Mouse (Mus musculus) Patski (cell line): Measurements from ENCODE around the gene Cdh4. TPM values are rescaled to one million over a fixed set of nuclear protein-coding genes. Genes with fewer than 3 reads are reported as not detected.

Experiments
- ATAC-seq: fragments of 100-300 bp; one replicate; pipeline ENCODE4 v1.8.0; 2021
- CTCF ChIA-PET: fragments of 350-600 bp; sonication (Branson Sonifier 250); formaldehyde crosslinking; loops from one replicate; lab custom pipeline; 2022; ENCODE audit warnings: inconsistent platforms; lab: Charles Lee
- POLR2A ChIA-PET: fragments of 350-600 bp; sonication (Branson Sonifier 250); formaldehyde crosslinking; loops from one replicate; lab custom pipeline; 2022; ENCODE audit warnings: antibody characterized with exemption, inconsistent platforms; lab: Charles Lee
- DNase-seq: peaks from one replicate; pipeline ENCODE4 v3.0.0-alpha.2; 2011; ENCODE audit warnings: low read depth, low spot score
- H3K27me3 ChIP-seq: fragments of 371-371 bp; one replicate; pipeline ENCODE4 v1.5.1; 2021
- CTCF ChIP-seq: fragments of 100-300 bp; IDR thresholded peaks from one replicate; pipeline ENCODE4 v1.5.1; 2021
- in situ Hi-C: fragments of 300-500 bp; cut with MboI; formaldehyde crosslinking; loops from 3 replicates; pipeline ENCODE4 v1.11.1; 2018; ENCODE audit warnings: low pct_unique_long_range_greater_than_20kb, mixed read lengths
- polyA plus RNA-seq: library from polyadenylated mRNA; unstranded; gene quantifications from one replicate; pipeline ENCODE4 v1.2.3, GENCODE M21; 2021

Cdh4 gene
- polyA plus RNA-seq, 1 experiment from 2014 or later: not detected

- H3K27me3 ChIP-seq: no peaks in the 10 kb centered on the region
- no peak for ATAC-seq
- ChIA-PET POLR2A (no interaction called here), CTCF (no interaction called here)
- in situ Hi-C loops: no loop called here
- no peak for TF ChIP-seq CTCF
- no peak for DNase-seq
These were observed 198.5 kb downstream of the Cdh4 start for GRCm38 (mm10) chr2:179640576-179641301.

DNA sequence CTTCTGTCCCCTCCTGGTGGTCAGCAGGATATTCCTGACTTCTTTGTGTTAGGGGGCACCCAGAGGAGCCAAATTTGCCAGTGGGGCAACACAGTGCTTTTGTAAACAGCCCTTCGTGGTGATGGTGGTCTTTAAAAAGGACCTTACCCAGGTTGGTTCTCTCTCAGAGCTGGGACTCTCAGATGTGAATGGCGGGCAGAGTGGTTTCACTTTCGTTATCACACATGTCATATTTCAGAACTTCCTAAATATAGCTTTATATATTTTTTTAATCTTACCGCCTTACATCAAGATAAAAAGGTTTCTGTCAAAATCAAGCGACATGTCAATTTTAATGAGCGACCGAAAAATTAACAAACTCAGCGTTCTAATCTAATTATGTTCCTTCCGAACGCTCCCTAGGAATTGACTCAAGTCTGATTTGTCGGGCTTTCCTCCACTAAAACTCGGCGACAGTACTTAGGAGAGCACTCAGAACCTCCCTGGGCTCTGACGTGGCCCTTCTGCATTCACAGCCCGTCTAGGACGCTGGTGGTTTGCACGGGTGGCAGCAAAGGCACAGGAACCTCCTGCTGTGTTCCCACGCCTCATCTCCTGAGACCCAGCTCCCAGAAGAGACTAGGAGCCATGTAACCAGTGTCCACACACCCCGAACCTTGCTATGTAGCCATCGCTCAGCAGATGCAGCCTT is 206.5 kb downstream of the Cdh4 start:
- in situ Hi-C loops: no loop called here
- ATAC-seq: no peak
- CTCF ChIA-PET: no interaction called here
- POLR2A ChIA-PET: no interaction called here
- DNase-seq: no peak
- TF ChIP-seq CTCF: no peak
- no peaks in the 10 kb centered on the region for H3K27me3 ChIP-seq

GRCm38 (mm10) chr2:179649370-179649769 is 207.1 kb downstream of the Cdh4 start:
- POLR2A ChIA-PET: no interaction called here

DNA sequence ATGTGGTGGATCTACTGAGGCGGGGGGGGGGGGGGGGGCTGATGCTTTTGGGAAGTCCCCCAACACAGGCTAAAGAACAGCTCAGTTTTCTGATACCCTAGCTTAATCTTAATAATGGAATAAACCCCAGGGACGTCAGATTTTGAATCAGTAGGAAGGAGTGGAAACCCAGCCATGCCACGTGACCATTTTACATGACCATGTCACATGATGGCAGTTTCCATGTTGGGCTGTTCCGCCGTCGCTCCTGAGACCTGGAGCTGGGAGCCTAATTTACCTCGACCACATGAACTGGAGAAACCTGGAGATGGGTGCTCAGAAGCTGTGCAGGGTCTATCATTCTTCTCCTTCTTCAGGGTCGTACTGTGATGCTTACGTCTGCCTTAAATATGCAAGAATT is 207.9 kb downstream of the Cdh4 start:
- in situ Hi-C loops: no loop called here
- ATAC-seq: no peak
- CTCF ChIA-PET: no interaction called here
- TF ChIP-seq CTCF: no peak
- H3K27me3 ChIP-seq: no peaks in the 10 kb centered on the region
- no peak for DNase-seq
- POLR2A ChIA-PET: no interaction called here

More at GRCm38 (mm10) chr2:179649370-179649769, 207.1 kb downstream of the Cdh4 start:
- TF ChIP-seq CTCF: no peak
- CTCF ChIA-PET: no interaction called here
- in situ Hi-C loops: no loop called here
- DNase-seq: no peak
- H3K27me3 ChIP-seq: no peaks in the 10 kb centered on the region
- ATAC-seq: no peak

DNA sequence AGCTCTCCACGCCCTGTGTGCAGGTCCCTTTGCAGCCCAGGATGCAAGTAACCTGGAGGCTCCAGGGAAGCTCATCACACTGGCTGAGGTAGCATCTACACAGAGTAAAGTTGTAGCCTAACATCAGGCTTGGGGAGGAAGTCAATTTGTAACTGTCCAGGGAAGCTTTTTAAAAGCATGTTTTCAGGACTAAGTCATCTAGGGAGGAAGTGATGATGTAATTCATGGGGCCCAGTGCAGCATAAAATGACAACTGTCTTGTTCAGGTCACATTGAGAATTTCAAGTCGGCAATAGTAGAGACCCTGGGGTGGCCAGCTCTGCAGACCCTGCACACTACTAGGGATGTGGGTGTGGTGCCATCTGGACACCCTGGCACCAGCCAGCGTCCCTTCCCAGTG is 213.3 kb downstream of the Cdh4 start:
- ChIA-PET CTCF (no interaction called here), POLR2A (no interaction called here)
- ATAC-seq (no peak), DNase-seq (no peak)
- in situ Hi-C loops: no loop called here
- no peak for TF ChIP-seq CTCF
- H3K27me3 ChIP-seq: peaks cover 3% of the 10 kb centered on the region

DNA sequence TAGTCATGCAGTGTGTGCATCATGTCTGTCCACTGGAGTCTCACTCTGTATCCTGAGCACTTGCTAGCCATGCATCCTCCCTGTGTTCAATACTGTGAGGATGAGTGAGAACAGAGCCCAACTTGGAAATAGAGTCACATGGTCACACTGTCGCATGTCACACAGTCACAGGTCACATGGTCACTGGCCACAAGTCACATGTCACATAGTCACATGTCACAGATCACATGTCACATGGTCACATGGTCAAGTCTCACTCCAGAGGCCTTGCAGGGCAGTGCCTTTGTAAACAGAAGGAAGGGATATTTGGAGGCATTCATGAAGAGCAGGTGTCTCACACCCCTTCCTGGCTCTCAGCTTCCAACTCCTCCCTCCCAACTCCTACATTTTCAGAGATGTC is 217.0 kb downstream of the Cdh4 start:
- peaks cover 10% of the 10 kb centered on the region for H3K27me3 ChIP-seq
- ChIA-PET CTCF (no interaction called here), POLR2A (no interaction called here)
- TF ChIP-seq CTCF: no peak
- DNase-seq (no peak), ATAC-seq (no peak)
- in situ Hi-C loops: no loop called here

GRCm38 (mm10) chr2:179661998-179662714 is 219.9 kb downstream of the Cdh4 start:
- CTCF ChIA-PET: no interaction called here
- in situ Hi-C loops: no loop called here
- ATAC-seq (no peak), DNase-seq (no peak)
- POLR2A ChIA-PET: no interaction called here
- H3K27me3 ChIP-seq: peaks cover 10% of the 10 kb centered on the region
- no peak for TF ChIP-seq CTCF

DNA sequence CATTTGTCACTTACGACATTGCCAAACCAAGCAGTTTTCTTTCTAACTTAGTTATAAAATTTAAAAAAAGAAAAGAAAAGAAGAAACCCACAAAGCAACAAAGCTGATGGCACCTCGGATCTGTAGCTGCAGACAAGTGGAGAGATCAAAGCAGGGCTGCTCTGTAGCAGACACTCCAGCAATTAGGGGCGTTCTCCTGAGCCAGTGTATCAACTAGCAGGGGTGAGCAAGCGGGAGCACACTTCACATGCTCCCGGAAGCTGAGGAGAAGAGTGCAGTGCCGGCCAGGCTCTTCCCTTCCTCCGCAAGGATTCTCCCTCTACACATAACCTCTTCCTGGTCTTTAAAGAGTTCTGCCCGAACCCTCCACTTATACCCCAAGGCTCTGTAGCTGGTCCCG is 220.5 kb downstream of the Cdh4 start:
- H3K27me3 ChIP-seq: peaks cover 10% of the 10 kb centered on the region
- ChIA-PET POLR2A (no interaction called here), CTCF (no interaction called here)
- no peak for TF ChIP-seq CTCF
- no peak for ATAC-seq
- in situ Hi-C loops: no loop called here
- no peak for DNase-seq

DNA sequence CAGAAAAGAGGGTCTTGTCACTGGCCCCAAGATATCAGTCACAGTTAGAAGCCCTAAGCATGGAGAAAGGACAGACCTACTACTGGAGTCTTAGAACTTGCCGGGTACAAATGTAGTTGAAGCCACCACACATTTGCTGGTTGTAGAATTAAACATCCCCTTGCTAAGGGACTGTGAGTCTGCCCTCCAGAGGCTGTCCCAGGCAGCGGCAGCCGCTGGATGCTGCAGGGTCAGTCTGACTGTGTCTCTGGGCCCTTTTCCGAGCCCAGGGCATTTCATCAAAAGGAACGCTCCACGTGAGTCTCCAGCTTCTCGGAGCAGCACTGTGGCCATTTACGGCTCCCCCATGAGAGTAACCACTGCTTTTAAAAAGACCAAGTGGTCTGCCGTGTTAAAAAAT is 221.4 kb downstream of the Cdh4 start:
- ATAC-seq: no peak
- in situ Hi-C loops: no loop called here
- ChIA-PET CTCF (no interaction called here), POLR2A (no interaction called here)
- no peak for TF ChIP-seq CTCF
- no peak for DNase-seq
- H3K27me3 ChIP-seq: peaks cover 10% of the 10 kb centered on the region

GRCm38 (mm10) chr2:179664171-179664608 is 222.0 kb downstream of the Cdh4 start:
- ChIA-PET CTCF (no interaction called here), POLR2A (no interaction called here)
- in situ Hi-C loops: no loop called here
- peaks cover 10% of the 10 kb centered on the region for H3K27me3 ChIP-seq
- no peak for TF ChIP-seq CTCF
- DNase-seq (no peak), ATAC-seq (no peak)

GRCm38 (mm10) chr2:179670689-179671088 is 228.5 kb downstream of the Cdh4 start:
- in situ Hi-C loops: no loop called here
- TF ChIP-seq CTCF: no peak
- ChIA-PET POLR2A (no interaction called here), CTCF (interaction anchor here (1.2 to 1.4 kb wide), 3 partner anchors 10 to 206 kb away, joined by 3 read pairs; no protein-coding TSS in a partner anchor)
- no peak for DNase-seq
- ATAC-seq: no peak
- peaks cover 9% of the 10 kb centered on the region for H3K27me3 ChIP-seq
